Mouse (Mus musculus): ENCODE data around the gene Hist2h2ab.
"Not testable (repeated sequence)": the region's sequence is repeated elsewhere in the genome, so short reads cannot be mapped to it uniquely, and the experiment has no call there.

Gene Hist2h2ab

DNA sequence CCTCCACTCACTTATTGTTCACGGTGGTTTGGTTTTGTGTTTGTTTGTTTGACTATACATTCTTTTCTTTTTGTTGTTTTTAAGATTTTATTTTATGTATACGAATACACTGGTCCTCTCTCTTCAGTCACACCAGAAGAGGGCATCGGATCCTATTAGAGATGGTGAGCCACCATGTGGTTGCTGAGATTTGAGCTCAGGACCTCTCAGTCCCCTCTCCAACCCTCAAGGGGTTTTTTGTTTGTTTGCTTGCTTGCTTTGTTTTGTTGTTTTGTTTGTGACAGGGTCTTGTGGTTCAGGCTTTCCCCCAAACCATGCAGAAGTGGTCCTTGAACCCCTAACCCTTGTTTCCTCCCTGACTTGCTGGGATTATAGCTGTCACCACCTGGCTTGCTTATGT is 42.0 kb downstream of the Hist2h2ab start:
- DNase-seq (ENCODE audit: low spot score in 2 of 2), result no peak

DNA sequence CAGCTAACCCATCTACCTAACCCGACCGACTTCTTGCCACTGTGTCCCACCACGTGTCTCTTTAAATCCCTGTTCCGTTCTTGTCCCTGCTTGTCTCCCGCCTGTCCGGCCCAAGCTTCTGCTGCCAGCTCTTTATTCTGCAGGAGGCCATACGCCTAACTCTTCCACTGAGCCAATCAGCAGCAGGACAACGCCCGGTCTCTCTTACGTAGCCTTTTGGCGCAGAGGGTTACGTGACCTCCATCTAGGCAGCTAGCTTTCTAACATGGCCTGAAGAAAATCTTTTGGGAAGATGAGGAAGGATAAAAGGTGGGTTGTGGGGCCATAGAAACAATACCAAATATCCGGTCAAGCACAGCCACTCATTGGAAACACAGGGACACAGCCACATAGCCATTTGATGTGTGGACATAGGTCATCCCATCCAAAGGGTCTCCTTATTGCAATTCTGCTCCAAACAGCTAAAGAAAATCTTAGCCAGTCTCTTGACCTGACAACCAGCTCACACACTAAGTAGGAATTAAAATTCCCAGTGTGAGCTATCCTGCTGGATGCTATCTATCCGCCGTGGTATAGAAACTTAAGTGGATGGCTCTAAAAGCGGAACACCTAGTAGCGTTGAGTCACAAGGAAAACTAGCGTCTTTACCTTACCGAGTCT is 42.7 kb downstream of the Hist2h2ab start:
- DNase-seq (ENCODE audit: low spot score in 2 of 2), result peak; percentile 79 to 81

DNA sequence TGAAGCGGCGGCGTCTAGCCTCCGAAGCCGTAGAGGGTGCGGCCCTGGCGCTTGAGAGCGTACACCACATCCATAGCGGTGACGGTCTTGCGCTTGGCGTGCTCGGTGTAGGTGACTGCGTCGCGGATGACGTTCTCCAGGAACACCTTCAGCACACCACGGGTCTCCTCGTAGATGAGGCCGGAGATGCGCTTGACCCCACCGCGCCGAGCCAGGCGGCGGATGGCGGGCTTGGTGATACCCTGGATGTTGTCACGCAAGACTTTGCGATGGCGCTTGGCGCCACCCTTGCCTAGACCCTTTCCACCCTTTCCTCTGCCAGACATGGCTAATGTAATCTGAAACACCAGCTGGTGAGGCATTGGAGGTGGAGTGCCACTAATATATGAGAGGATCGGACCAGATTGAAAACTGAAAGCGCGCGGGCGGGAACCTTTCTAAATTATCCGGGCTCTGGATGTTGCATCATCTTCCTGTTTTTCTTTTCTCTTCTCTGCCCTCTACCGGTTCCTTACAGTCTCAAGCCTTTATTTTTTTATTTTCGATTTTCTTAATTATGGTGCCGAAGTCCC is 43.4 kb downstream of the Hist2h2ab start, which contains the start of gene Hist2h4:
Hist2h4 (minus strand) TSS at position 333 of the 572 bp plus-strand sequence.
- DNase-seq (ENCODE audit: low spot score in 2 of 2), result peak; percentile 93

GRCm38 (mm10) chr3:96263558-96264403 is 44.1 kb downstream of the Hist2h2ab start:
- no peak for DNase-seq (ENCODE audit: low spot score in 2 of 2)

DNA sequence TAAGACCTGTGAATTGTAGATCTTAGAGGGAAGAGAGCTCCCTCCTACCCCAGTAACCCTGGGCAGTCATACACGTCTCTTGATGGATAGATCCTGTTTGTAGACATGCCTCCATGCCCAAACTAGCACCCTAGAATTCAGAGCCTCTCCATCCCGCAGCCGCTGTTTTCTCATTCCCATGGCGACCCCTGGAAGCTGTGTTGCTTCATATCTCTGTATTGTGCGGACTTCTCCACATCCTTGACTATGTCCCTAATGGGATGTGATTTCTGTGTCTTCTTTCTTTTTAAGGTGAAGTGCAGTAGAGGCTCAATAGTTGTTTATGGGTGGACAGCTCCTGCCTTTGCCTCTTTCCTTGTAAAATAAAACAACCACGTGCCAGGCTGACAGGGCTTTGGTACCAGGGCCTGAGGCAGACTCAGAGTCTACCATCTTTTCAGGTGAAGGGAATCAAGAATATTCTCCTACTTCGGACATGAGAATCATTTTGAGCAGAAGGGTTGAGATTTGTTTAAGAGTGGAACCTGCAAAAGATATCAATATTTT is 44.8 kb downstream of the Hist2h2ab start:
- no peak for DNase-seq (ENCODE audit: low spot score in 2 of 2)

- no peak for DNase-seq (ENCODE audit: low spot score in 2 of 2)
These were observed 46.6 kb downstream of the Hist2h2ab start for GRCm38 (mm10) chr3:96266132-96266710.

GRCm38 (mm10) chr3:96267541-96267940 is 47.9 kb downstream of the Hist2h2ab start:
- no peak for DNase-seq (ENCODE audit: low spot score in 2 of 2)

DNA sequence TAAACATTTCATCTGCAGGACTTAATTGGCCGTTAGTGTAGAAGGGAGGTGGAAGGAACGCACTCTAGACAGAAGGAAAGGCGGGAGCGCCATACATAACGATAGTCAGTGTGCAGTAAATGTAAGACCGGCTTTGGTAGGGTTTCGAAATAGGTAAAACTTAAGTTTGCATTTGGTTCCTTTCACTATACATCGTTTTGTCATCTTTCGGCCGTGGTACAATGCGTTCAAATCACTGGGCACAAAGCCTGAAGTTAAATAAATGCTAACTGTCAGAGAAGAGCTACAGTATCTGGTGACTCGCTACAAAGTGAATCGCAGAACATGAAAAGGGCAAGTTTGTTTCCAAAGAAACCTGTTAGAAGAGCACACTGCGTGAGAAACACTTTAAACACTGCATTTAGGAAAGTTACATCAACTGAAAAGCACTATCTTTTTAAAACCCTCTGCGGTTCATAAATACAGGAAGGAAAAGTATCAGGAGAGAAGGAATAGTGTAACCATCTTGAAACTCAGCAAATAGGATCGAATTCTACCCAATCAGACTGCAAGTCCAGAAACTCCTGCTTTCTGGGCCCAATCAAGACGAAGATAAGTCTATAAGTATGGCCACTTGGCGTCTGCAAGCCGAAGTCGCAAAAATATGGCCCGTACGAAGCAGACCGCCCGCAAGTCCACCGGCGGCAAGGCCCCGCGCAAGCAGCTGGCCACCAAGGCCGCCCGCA is 48.5 kb downstream of the Hist2h2ab start, which contains the start of gene Hist2h3b:
Hist2h3b (plus strand) TSS at position 604 of the 725 bp plus-strand sequence.
- peak; percentile 75 to 77 for DNase-seq (ENCODE audit: low spot score in 2 of 2)

- not testable (repeated sequence) for DNase-seq (ENCODE audit: low spot score in 2 of 2)
These were observed 49.2 kb downstream of the Hist2h2ab start for GRCm38 (mm10) chr3:96268776-96269378.
